8 mouse cellular contexts compared by ENCODE assay signal in the genomic region with DNA sequence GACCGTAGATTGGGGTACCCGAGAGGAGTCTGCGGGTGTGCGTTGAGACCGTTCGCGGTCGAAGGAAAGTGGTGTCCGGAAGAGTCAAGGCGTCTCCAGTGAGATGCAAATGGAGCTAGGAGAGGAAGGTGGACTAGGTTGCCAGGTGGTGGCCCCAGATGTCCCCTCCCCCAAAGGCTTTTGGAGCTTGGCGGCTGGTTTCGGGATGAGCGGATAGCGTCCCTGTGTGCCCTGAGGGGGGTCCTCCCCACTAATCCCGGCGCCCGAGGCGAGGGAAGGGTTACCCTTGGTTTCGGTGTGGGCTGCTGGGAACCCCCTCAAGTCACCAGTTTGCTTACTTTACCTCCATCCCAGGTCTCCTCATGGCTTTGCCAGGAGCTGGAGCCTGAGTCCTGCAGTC. TPM values are rescaled to one million over a fixed set of nuclear protein-coding genes. Genes with fewer than 3 reads are reported as not detected.
A peak's percentile ranks its signal among the peaks of the same experiment; 100 is the strongest.
DNase-seq lines count a peak whose midpoint lies in the region; ATAC-seq and TF ChIP-seq lines count a peak whose summit lies in the region.

No protein-coding gene starts in this region.

- WGBS in limb, embryonic 14.5 days: under 1% methylated on average over 19 of the region's 19 CpGs
- 1% methylated on average over 19 of the region's 19 CpGs for WGBS in stomach, postnatal 0 days

- TF ChIP-seq CTCF in gastrocnemius, adult 2 months (IDR thresholded peaks at IDR 0.05): no peak
- TF ChIP-seq CTCF in stomach, postnatal 0 days (IDR thresholded peaks at IDR 0.05; ENCODE audit: low read depth): no peak

- peaks cover 11% of the 10 kb centered on the region; the same call in 1 of the 2 replicates for H3K4me1 ChIP-seq in limb, embryonic 14.5 days (ENCODE audit: control insufficient read depth, insufficient read depth, low read length)
- H3K4me1 ChIP-seq in stomach, postnatal 0 days (replicated peaks; ENCODE audit: control insufficient read depth, insufficient read depth): no peaks in the 10 kb centered on the region

- peak overlapping the region; percentile 43; the same call in 1 of the 2 replicates for H3K9ac ChIP-seq in limb, embryonic 14.5 days (ENCODE audit: low read depth, low read length, severe bottlenecking)
- H3K9ac ChIP-seq in stomach, postnatal 0 days (ENCODE audit: low read length): peak overlapping the region; percentile 80

- ATAC-seq in limb, embryonic 14.5 days (ENCODE audit: low FRiP score, low read depth): no peak
- ATAC-seq in stomach, postnatal 0 days (ENCODE audit: low FRiP score, low TSS enrichment): no peak

- no peaks in the 10 kb centered on the region for H3K9me3 ChIP-seq in limb, embryonic 14.5 days (ENCODE audit: control insufficient read depth, low read length)
- no peaks in the 10 kb centered on the region for H3K9me3 ChIP-seq in stomach, postnatal 0 days (ENCODE audit: control insufficient read depth, low read length)

- no peaks in the 10 kb centered on the region for H3K36me3 ChIP-seq in limb, embryonic 14.5 days (ENCODE audit: control insufficient read depth, insufficient read depth, low read length)
- H3K36me3 ChIP-seq in stomach, postnatal 0 days (ENCODE audit: control insufficient read depth, insufficient read depth, low read length): no peaks in the 10 kb centered on the region

- H3K4me3 ChIP-seq in gastrocnemius, adult 2 months: peak overlapping the region; percentile 68
- peak overlapping the region; percentile 47 for H3K4me3 ChIP-seq in limb, embryonic 14.5 days (replicated peaks; ENCODE audit: low read length)
- peak overlapping the region; percentile 66 for H3K4me3 ChIP-seq in stomach, postnatal 0 days (ENCODE audit: low read depth, low read length)

- H3K4me2 ChIP-seq in limb, embryonic 14.5 days (replicated peaks; ENCODE audit: low read depth, low read length, severe bottlenecking): peak overlapping the region; percentile 90
- peak overlapping the region; percentile 56 for H3K4me2 ChIP-seq in stomach, postnatal 0 days (replicated peaks; ENCODE audit: low read depth)

- peaks cover 55% of the 10 kb centered on the region for H3K27me3 ChIP-seq in limb, embryonic 14.5 days (ENCODE audit: control insufficient read depth, insufficient read depth, low read length)
- H3K27me3 ChIP-seq in stomach, postnatal 0 days (ENCODE audit: control insufficient read depth, insufficient read depth, low read length): 0 out of 2 replicates have a peak, but pooled peaks cover 6% of the 10 kb centered on the region

- H3K27ac ChIP-seq in gastrocnemius, adult 2 months: no peak overlapping the region
- no peak overlapping the region for H3K27ac ChIP-seq in limb, embryonic 14.5 days (replicated peaks; ENCODE audit: low read depth, low read length)
- peak overlapping the region; percentile 91 for H3K27ac ChIP-seq in stomach, postnatal 0 days (replicated peaks)

- intact Hi-C loops in gastrocnemius, adult 2 months (cut with DNase I): no loop called here

- no peak for TF ChIP-seq POLR2A in limb, embryonic 14.5 days (IDR thresholded peaks at IDR 0.05; ENCODE audit: borderline replicate concordance, extremely low read depth, insufficient read depth, insufficient read length)

- DNase-seq in gastrocnemius, adult 2 months: no peak
- no peak for DNase-seq in gastrocnemius, postnatal 25 days
- DNase-seq in thymus, postnatal 14 days: peak; percentile 6
- no peak for DNase-seq in thymus, postnatal 25 days
- DNase-seq in limb, embryonic 14.5 days (ENCODE audit: low spot score): no peak
- DNase-seq in stomach, postnatal 0 days (ENCODE audit: low spot score): peak; percentile 46
- DNase-seq in adrenal gland, adult 18-20 months (ENCODE audit: low spot score in 2 of 2): no peak
- DNase-seq in urinary bladder, postnatal 10 days (ENCODE audit: low spot score): no peak

- no peak for TF ChIP-seq EP300 in stomach, postnatal 0 days (optimal IDR thresholded peaks at IDR 0.05)

RNA-seq across cellular contexts. Expression of gene Cdh1, which starts 0.8 kb away (rescaled TPM):
- total RNA-seq in gastrocnemius, adult 2 months (2021): under 1 TPM; 0.17 to 0.51 TPM
- total RNA-seq in gastrocnemius, postnatal 25 days (2021): under 1 TPM; 0.43 to 0.49 TPM
- 21.7 and 25.2 TPM in 2 replicates for polyA plus RNA-seq in limb, embryonic 14.5 days (2012; rRNA removed)
- 56.1 and 58.6 TPM in 2 replicates for polyA plus RNA-seq in limb, embryonic 14.5 days (2014; fragmentation: Nextera tagmentation; extraction: Ambion mirVana)
- 118 and 131 TPM in 2 replicates for polyA plus RNA-seq in stomach, postnatal 0 days (2015; fragmentation: Nextera tagmentation; extraction: Ambion mirVana)
- total RNA-seq in adrenal gland, adult 18-20 months (2021): under 1 TPM; 0.16 to 0.27 TPM

RNA-seq across cellular contexts. Expression of gene Gm10073, which starts 30.7 kb away (rescaled TPM):
- total RNA-seq in gastrocnemius, adult 2 months (2021): 100 to 1,000 TPM in 1 of 2 experiments, 10 to 100 TPM in 1; 92.2 to 103 TPM
- total RNA-seq in gastrocnemius, postnatal 25 days (2021): 10 to 100 TPM; 92.1 to 97.0 TPM
- 27.8 and 43.1 TPM in 2 replicates for polyA plus RNA-seq in limb, embryonic 14.5 days (2012; rRNA removed)
- 11.1 and 15.2 TPM in 2 replicates for polyA plus RNA-seq in limb, embryonic 14.5 days (2014; fragmentation: Nextera tagmentation; extraction: Ambion mirVana)
- 13.8 and 14.2 TPM in 2 replicates for polyA plus RNA-seq in stomach, postnatal 0 days (2015; fragmentation: Nextera tagmentation; extraction: Ambion mirVana)
- total RNA-seq in adrenal gland, adult 18-20 months (2021): 100 to 1,000 TPM; 116 to 132 TPM

Comparison
In these comparisons a context has a peak if more than half of its experiments do, and no peak if none do; other contexts are left out.
1. DNase-seq: peak in thymus, postnatal 14 days (single experiment) and stomach, postnatal 0 days (single experiment); none in gastrocnemius, adult 2 months (single experiment), gastrocnemius, postnatal 25 days (single experiment), thymus, postnatal 25 days (single experiment), limb, embryonic 14.5 days (single experiment), adrenal gland, adult 18-20 months (0 of 2) and urinary bladder, postnatal 10 days (single experiment).
2. Peak in every context shown above with its lines, with median percentiles within 50 percentile points of each other: H3K4me3 ChIP-seq.